Mouse (Mus musculus) liver, embryonic 16.5 days (tissue): Measurements from ENCODE around the gene Cpm. TPM values are rescaled to one million over a fixed set of nuclear protein-coding genes. Genes with fewer than 3 reads are reported as not detected.

Source experiments
- ATAC-seq: fragments of 200-750 bp; cut with Nextera tagmentation; 2 replicates; pipeline ENCODE4 v1.8.0; 2017; ENCODE audit warnings: low read depth, mild to moderate bottlenecking, moderate number of reproducible peaks, moderate library complexity
- H3K27ac ChIP-seq: fragments of 300-500 bp; sonication (generic); 2 replicates; pipeline ENCODE4 v1.5.1; 2014; ENCODE audit warnings: mild to moderate bottlenecking, low read length
- H3K27me3 ChIP-seq: fragments of 300-500 bp; sonication (generic); 2 replicates; pipeline ENCODE4 v1.6.1; 2014; ENCODE audit warnings: low read depth, low read length, mixed read lengths; ENCODE audit not compliant: control insufficient read depth, insufficient read depth
- H3K36me3 ChIP-seq: fragments of 300-500 bp; sonication (generic); 2 replicates; pipeline ENCODE4 v1.6.1; 2014; ENCODE audit warnings: mild to moderate bottlenecking; ENCODE audit not compliant: control insufficient read depth, insufficient read depth
- H3K4me1 ChIP-seq: fragments of 300-500 bp; sonication (generic); 2 replicates; pipeline ENCODE4 v1.6.1; 2014; ENCODE audit warnings: low read depth, low read length, mixed read lengths; ENCODE audit not compliant: control insufficient read depth
- H3K4me2 ChIP-seq: fragments of 300-500 bp; sonication (generic); 2 replicates; pipeline ENCODE4 v1.6.1; 2014; ENCODE audit warnings: low read depth, low read length, mixed read lengths
- H3K4me3 ChIP-seq: fragments of 300-500 bp; sonication (generic); 2 replicates; pipeline ENCODE4 v1.5.1; 2014; ENCODE audit warnings: low read depth, mild to moderate bottlenecking, low read length
- H3K9ac ChIP-seq: fragments of 300-500 bp; sonication (generic); 2 replicates; pipeline ENCODE4 v1.6.1; 2014; ENCODE audit warnings: low read depth, low read length
- H3K9me3 ChIP-seq: fragments of 300-500 bp; sonication (generic); replicated peaks from 2 replicates; pipeline ENCODE4 v1.6.1; 2016; ENCODE audit warnings: low read length; ENCODE audit not compliant: control insufficient read depth
- WGBS: fragments of 180-500 bp; shearing (Covaris S2); extraction: QIAGEN DNeasy Blood & Tissue Kit; methylation state at CpG from one replicate; pipeline ENCODE4 v1.1.7; 2014; ENCODE audit not compliant: insufficient replicate concordance; 5-methylcytosine and 5-hydroxymethylcytosine counted together
- polyA plus RNA-seq: library from polyadenylated mRNA; unstranded; fragments of >200 nt; fragmentation: Nextera tagmentation; extraction: Ambion mirVana; gene quantifications from 2 replicates; pipeline ENCODE4 v1.2.1, GENCODE M21; 2015

The Cpm gene
- polyA plus RNA-seq, 1 experiment from 2014 or later, result 61.6 TPM

GRCm38 (mm10) chr10:117637062-117637744 lies 7.9 kb downstream of the Cpm start:
- 57% methylated on average over 9 of the region's 9 CpGs for WGBS
- Histone ChIP-seq H3K27me3 (no peaks in the 10 kb centered on the region), H3K27ac (no peak overlapping the region), H3K4me1 (no peaks in the 10 kb centered on the region; the same call in 1 of the 2 replicates), H3K9me3 (no peaks in the 10 kb centered on the region), H3K36me3 (no peaks in the 10 kb centered on the region), H3K4me3 (no peak overlapping the region), H3K9ac (no peak overlapping the region), H3K4me2 (no peak overlapping the region)
- no peak for ATAC-seq

GRCm38 (mm10) chr10:117637745-117638577 lies 8.7 kb downstream of the Cpm start:
- no peaks in the 10 kb centered on the region for H3K36me3 ChIP-seq
- ATAC-seq, result no peak

GRCm38 (mm10) chr10:117638578-117639220 lies 9.4 kb downstream of the Cpm start:
- H3K4me3 ChIP-seq, result no peak overlapping the region
- WGBS, result 76% methylated on average over 7 of the region's 7 CpGs
- no peak overlapping the region for H3K27ac ChIP-seq
- no peaks in the 10 kb centered on the region for H3K36me3 ChIP-seq
- no peaks in the 10 kb centered on the region; the same call in 1 of the 2 replicates for H3K4me1 ChIP-seq
- H3K9ac ChIP-seq, result no peak overlapping the region
- no peaks in the 10 kb centered on the region for H3K27me3 ChIP-seq
- H3K9me3 ChIP-seq, result no peaks in the 10 kb centered on the region
- H3K4me2 ChIP-seq, result no peak overlapping the region
- no peak for ATAC-seq

More at GRCm38 (mm10) chr10:117637745-117638577, 8.7 kb downstream of the Cpm start:
- Histone ChIP-seq H3K27me3 (no peaks in the 10 kb centered on the region), H3K9me3 (no peaks in the 10 kb centered on the region), H3K27ac (no peak overlapping the region), H3K9ac (no peak overlapping the region), H3K4me1 (no peaks in the 10 kb centered on the region; the same call in 1 of the 2 replicates), H3K4me3 (no peak overlapping the region), H3K4me2 (no peak overlapping the region)
- WGBS, result 55% methylated on average over 9 of the region's 9 CpGs

DNA sequence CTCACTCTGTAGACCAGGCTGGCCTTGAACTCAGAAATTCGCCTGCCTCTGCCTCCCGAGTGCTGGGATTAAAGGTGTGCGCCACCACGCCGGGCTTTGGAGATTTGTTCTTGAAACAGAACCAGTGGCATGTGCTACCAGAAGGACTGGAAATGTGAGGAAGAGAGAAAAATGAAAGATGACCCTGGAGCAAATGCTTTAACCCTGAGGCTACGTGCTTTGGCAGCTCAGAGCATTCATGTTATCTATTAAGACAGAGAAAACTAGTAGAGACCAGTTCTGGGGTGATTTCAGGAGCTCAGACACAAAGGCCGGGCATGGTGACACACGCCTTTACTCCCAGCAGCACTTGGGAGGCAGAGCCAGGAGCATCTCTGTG lies 9.9 kb downstream of the Cpm start:
- H3K4me3 ChIP-seq, result no peak overlapping the region
- no peaks in the 10 kb centered on the region; the same call in 1 of the 2 replicates for H3K4me1 ChIP-seq
- H3K27ac ChIP-seq, result no peak overlapping the region
- no peak overlapping the region for H3K4me2 ChIP-seq
- no peaks in the 10 kb centered on the region for H3K9me3 ChIP-seq
- 72% methylated on average over 8 of the region's 8 CpGs for WGBS
- ATAC-seq, result no peak
- no peaks in the 10 kb centered on the region for H3K27me3 ChIP-seq
- no peak overlapping the region for H3K9ac ChIP-seq
- no peaks in the 10 kb centered on the region for H3K36me3 ChIP-seq

- ATAC-seq, result 0 out of 2 replicates have a peak, but pooled peaks have one; percentile 30
Observed at GRCm38 (mm10) chr10:117639899-117640594, 10.7 kb downstream of the Cpm start.

DNA sequence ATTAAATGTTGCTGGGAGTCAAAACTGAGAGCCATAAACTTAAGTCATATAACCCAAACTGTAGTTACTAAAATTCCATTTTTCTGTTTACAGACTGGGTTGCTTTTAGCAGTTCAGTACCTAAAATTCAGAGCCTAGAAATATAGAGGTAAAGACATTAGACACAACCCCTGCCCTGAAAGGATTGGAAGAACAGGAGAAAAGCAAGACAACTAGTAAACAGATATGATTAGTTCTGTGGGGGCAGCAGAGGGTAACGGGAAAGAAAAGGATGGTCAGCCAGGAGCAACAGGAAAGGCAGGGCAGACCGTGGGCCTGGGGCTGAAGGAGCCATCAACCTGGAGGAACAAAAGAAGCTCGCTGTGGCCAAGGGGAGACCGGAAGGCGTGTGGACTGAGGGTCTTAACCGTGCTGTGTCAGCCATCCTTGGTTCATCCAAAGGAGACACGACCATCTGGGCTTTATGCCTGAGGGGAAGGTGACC lies 11.3 kb downstream of the Cpm start:
- Histone ChIP-seq H3K4me2 (no peak overlapping the region), H3K4me3 (no peak overlapping the region), H3K9me3 (no peaks in the 10 kb centered on the region), H3K4me1 (no peaks in the 10 kb centered on the region; the same call in 1 of the 2 replicates), H3K27ac (no peak overlapping the region), H3K27me3 (no peaks in the 10 kb centered on the region), H3K36me3 (no peaks in the 10 kb centered on the region), H3K9ac (no peak overlapping the region)
- no peak for ATAC-seq
- WGBS, result 59% methylated on average over 7 of the region's 7 CpGs

More at GRCm38 (mm10) chr10:117639899-117640594, 10.7 kb downstream of the Cpm start:
- 26% methylated on average over 21 of the region's 21 CpGs for WGBS
- Histone ChIP-seq H3K27ac (no peak overlapping the region), H3K36me3 (no peaks in the 10 kb centered on the region), H3K4me1 (no peaks in the 10 kb centered on the region; the same call in 1 of the 2 replicates), H3K27me3 (no peaks in the 10 kb centered on the region), H3K9me3 (no peaks in the 10 kb centered on the region), H3K4me2 (no peak overlapping the region; the same call in 1 of the 2 replicates), H3K4me3 (no peak overlapping the region), H3K9ac (no peak overlapping the region)

- no peaks in the 10 kb centered on the region for H3K36me3 ChIP-seq
- no peaks in the 10 kb centered on the region for H3K27me3 ChIP-seq
- H3K4me2 ChIP-seq, result no peak overlapping the region
- no peak overlapping the region for H3K9ac ChIP-seq
- 67% methylated on average over 20 of the region's 20 CpGs for WGBS
- H3K4me3 ChIP-seq, result no peak overlapping the region
- H3K9me3 ChIP-seq, result no peaks in the 10 kb centered on the region
- no peak for ATAC-seq
- no peaks in the 10 kb centered on the region; the same call in 1 of the 2 replicates for H3K4me1 ChIP-seq
- no peak overlapping the region for H3K27ac ChIP-seq
Observed at GRCm38 (mm10) chr10:117641400-117642200, 12.3 kb downstream of the Cpm start.

GRCm38 (mm10) chr10:117642201-117642450 lies 12.8 kb downstream of the Cpm start:
- no peak for ATAC-seq
- 72% methylated on average over 9 of the region's 9 CpGs for WGBS
- Histone ChIP-seq H3K27ac (no peak overlapping the region), H3K4me1 (no peaks in the 10 kb centered on the region; the same call in 1 of the 2 replicates), H3K4me3 (no peak overlapping the region), H3K36me3 (no peaks in the 10 kb centered on the region), H3K9me3 (no peaks in the 10 kb centered on the region), H3K4me2 (no peak overlapping the region), H3K27me3 (no peaks in the 10 kb centered on the region), H3K9ac (no peak overlapping the region)
